Mouse (Mus musculus): ENCODE measurements around the gene Crip1. TPM values are rescaled to one million over a fixed set of nuclear protein-coding genes. Genes with fewer than 3 reads are reported as not detected.

The Crip1 gene
- polyA plus RNA-seq, 1 experiment from 2014 or later = 194 TPM

GRCm38 (mm10) chr12:113155887-113156539, 9.9 kb downstream of the Crip1 start, which contains the start of gene Tedc1:
TSS of gene Tedc1 (plus strand) at chr12:113156421.
- Histone ChIP-seq H3K4me1 (ENCODE audit: control insufficient read depth, insufficient read depth, low read length) (peaks cover 25% of the 10 kb centered on the region; the same call in 1 of the 2 replicates), H3K9ac (ENCODE audit: low read depth, low read length) (peak within 1 kb of the TSS; percentile 68), H3K9me3 (ENCODE audit: control insufficient read depth, low read length) (no peaks in the 10 kb centered on the region), H3K27ac (ENCODE audit: low read depth, low read length) (peak within 1 kb of the TSS; percentile 91), H3K27me3 (ENCODE audit: control insufficient read depth, insufficient read depth, low read length) (no peaks in the 10 kb centered on the region), H3K4me3 (ENCODE audit: low read length) (peak within 1 kb of the TSS; percentile 71), H3K36me3 (ENCODE audit: control insufficient read depth, insufficient read depth, low read length) (peaks cover 2% of the 10 kb centered on the region; the same call in 1 of the 2 replicates), H3K4me2 (replicated peaks; ENCODE audit: low read depth, low read length) (peak within 1 kb of the TSS; percentile 88)
- ATAC-seq (ENCODE audit: low FRiP score, low TSS enrichment) = peak; percentile 95
- 0% methylated on average over 46 of the region's 46 CpGs for WGBS

GRCm38 (mm10) chr12:113156540-113156929, 10.4 kb downstream of the Crip1 start:
- WGBS = under 1% methylated on average over 23 of the region's 23 CpGs
- no peak; the same call in none of the 2 replicates for ATAC-seq (ENCODE audit: low FRiP score, low TSS enrichment)
- Histone ChIP-seq H3K27ac (ENCODE audit: low read depth, low read length) (peak overlapping the region; percentile 73; the same call in 1 of the 2 replicates), H3K36me3 (ENCODE audit: control insufficient read depth, insufficient read depth, low read length) (peaks cover 6% of the 10 kb centered on the region; the same call in 1 of the 2 replicates), H3K4me3 (ENCODE audit: low read length) (peak overlapping the region; percentile 71), H3K9me3 (ENCODE audit: control insufficient read depth, low read length) (no peaks in the 10 kb centered on the region), H3K9ac (ENCODE audit: low read depth, low read length) (peak overlapping the region; percentile 68), H3K4me1 (ENCODE audit: control insufficient read depth, insufficient read depth, low read length) (peaks cover 24% of the 10 kb centered on the region; the same call in 1 of the 2 replicates), H3K27me3 (ENCODE audit: control insufficient read depth, insufficient read depth, low read length) (no peaks in the 10 kb centered on the region), H3K4me2 (replicated peaks; ENCODE audit: low read depth, low read length) (peak overlapping the region; percentile 70)

- Histone ChIP-seq H3K9ac (ENCODE audit: low read depth, low read length) (peak overlapping the region; percentile 68), H3K4me3 (ENCODE audit: low read length) (peak overlapping the region; percentile 71), H3K4me1 (ENCODE audit: control insufficient read depth, insufficient read depth, low read length) (peaks cover 22% of the 10 kb centered on the region; the same call in 1 of the 2 replicates), H3K36me3 (ENCODE audit: control insufficient read depth, insufficient read depth, low read length) (peaks cover 8% of the 10 kb centered on the region; the same call in 1 of the 2 replicates), H3K27me3 (ENCODE audit: control insufficient read depth, insufficient read depth, low read length) (no peaks in the 10 kb centered on the region), H3K4me2 (replicated peaks; ENCODE audit: low read depth, low read length) (peak overlapping the region; percentile 70), H3K9me3 (ENCODE audit: control insufficient read depth, low read length) (no peaks in the 10 kb centered on the region), H3K27ac (ENCODE audit: low read depth, low read length) (peak overlapping the region; percentile 73; the same call in 1 of the 2 replicates)
- WGBS = 22% methylated on average over 8 of the region's 8 CpGs
- ATAC-seq (ENCODE audit: low FRiP score, low TSS enrichment) = no peak
These were observed 10.9 kb downstream of the Crip1 start for GRCm38 (mm10) chr12:113157002-113157401.

GRCm38 (mm10) chr12:113157521-113157920, 11.4 kb downstream of the Crip1 start:
- Histone ChIP-seq H3K4me3 (ENCODE audit: low read length) (peak overlapping the region; percentile 71), H3K36me3 (ENCODE audit: control insufficient read depth, insufficient read depth, low read length) (peaks cover 11% of the 10 kb centered on the region; the same call in 1 of the 2 replicates), H3K9me3 (ENCODE audit: control insufficient read depth, low read length) (no peaks in the 10 kb centered on the region), H3K4me1 (ENCODE audit: control insufficient read depth, insufficient read depth, low read length) (peaks cover 18% of the 10 kb centered on the region; the same call in 1 of the 2 replicates), H3K27ac (ENCODE audit: low read depth, low read length) (no peak overlapping the region), H3K4me2 (replicated peaks; ENCODE audit: low read depth, low read length) (peak overlapping the region; percentile 70), H3K9ac (ENCODE audit: low read depth, low read length) (peak overlapping the region; percentile 68; the same call in 1 of the 2 replicates), H3K27me3 (ENCODE audit: control insufficient read depth, insufficient read depth, low read length) (no peaks in the 10 kb centered on the region)
- 84% methylated on average over 8 of the region's 8 CpGs for WGBS
- ATAC-seq (ENCODE audit: low FRiP score, low TSS enrichment) = no peak

GRCm38 (mm10) chr12:113157971-113158370, 11.9 kb downstream of the Crip1 start:
- Histone ChIP-seq H3K27ac (ENCODE audit: low read depth, low read length) (no peak overlapping the region), H3K36me3 (ENCODE audit: control insufficient read depth, insufficient read depth, low read length) (peaks cover 14% of the 10 kb centered on the region), H3K27me3 (ENCODE audit: control insufficient read depth, insufficient read depth, low read length) (no peaks in the 10 kb centered on the region), H3K9me3 (ENCODE audit: control insufficient read depth, low read length) (no peaks in the 10 kb centered on the region), H3K4me1 (ENCODE audit: control insufficient read depth, insufficient read depth, low read length) (peaks cover 18% of the 10 kb centered on the region; the same call in 1 of the 2 replicates), H3K4me2 (replicated peaks; ENCODE audit: low read depth, low read length) (no peak overlapping the region), H3K9ac (ENCODE audit: low read depth, low read length) (peak overlapping the region; percentile 68; the same call in 1 of the 2 replicates), H3K4me3 (ENCODE audit: low read length) (no peak overlapping the region)
- no peak for ATAC-seq (ENCODE audit: low FRiP score, low TSS enrichment)
- 95% methylated on average over 8 of the region's 8 CpGs for WGBS

GRCm38 (mm10) chr12:113163561-113164006, 17.5 kb downstream of the Crip1 start:
- Histone ChIP-seq H3K4me3 (ENCODE audit: low read length) (no peak overlapping the region), H3K9me3 (ENCODE audit: control insufficient read depth, low read length) (no peaks in the 10 kb centered on the region), H3K4me1 (ENCODE audit: control insufficient read depth, insufficient read depth, low read length) (no peaks in the 10 kb centered on the region), H3K36me3 (ENCODE audit: control insufficient read depth, insufficient read depth, low read length) (peaks cover 28% of the 10 kb centered on the region), H3K4me2 (replicated peaks; ENCODE audit: low read depth, low read length) (no peak overlapping the region), H3K27ac (ENCODE audit: low read depth, low read length) (no peak overlapping the region), H3K9ac (ENCODE audit: low read depth, low read length) (no peak overlapping the region), H3K27me3 (ENCODE audit: control insufficient read depth, insufficient read depth, low read length) (no peaks in the 10 kb centered on the region)
- WGBS = 78% methylated on average over 11 of the region's 11 CpGs
- ATAC-seq (ENCODE audit: low FRiP score, low TSS enrichment) = no peak

GRCm38 (mm10) chr12:113168031-113168536, 22.0 kb downstream of the Crip1 start:
- H3K27me3 ChIP-seq (ENCODE audit: control insufficient read depth, insufficient read depth, low read length) = no peaks in the 10 kb centered on the region
- no peaks in the 10 kb centered on the region for H3K4me1 ChIP-seq (ENCODE audit: control insufficient read depth, insufficient read depth, low read length)
- WGBS = 83% methylated on average over 9 of the region's 9 CpGs
- no peak overlapping the region for H3K27ac ChIP-seq (ENCODE audit: low read depth, low read length)
- H3K4me2 ChIP-seq (replicated peaks; ENCODE audit: low read depth, low read length) = no peak overlapping the region
- no peaks in the 10 kb centered on the region for H3K9me3 ChIP-seq (ENCODE audit: control insufficient read depth, low read length)
- no peak overlapping the region for H3K4me3 ChIP-seq (ENCODE audit: low read length)
- no peak for ATAC-seq (ENCODE audit: low FRiP score, low TSS enrichment)
- H3K36me3 ChIP-seq (ENCODE audit: control insufficient read depth, insufficient read depth, low read length) = peaks cover 12% of the 10 kb centered on the region
- H3K9ac ChIP-seq (ENCODE audit: low read depth, low read length) = no peak overlapping the region

GRCm38 (mm10) chr12:113176960-113177725, 31.0 kb downstream of the Crip1 start:
- no peaks in the 10 kb centered on the region for H3K9me3 ChIP-seq (ENCODE audit: control insufficient read depth, low read length)
- H3K4me1 ChIP-seq (ENCODE audit: control insufficient read depth, insufficient read depth, low read length) = no peaks in the 10 kb centered on the region
- H3K27ac ChIP-seq (ENCODE audit: low read depth, low read length) = no peak overlapping the region
- H3K9ac ChIP-seq (ENCODE audit: low read depth, low read length) = no peak overlapping the region
- no peak overlapping the region for H3K4me2 ChIP-seq (replicated peaks; ENCODE audit: low read depth, low read length)
- WGBS = 90% methylated on average over 18 of the region's 18 CpGs
- H3K36me3 ChIP-seq (ENCODE audit: control insufficient read depth, insufficient read depth, low read length) = no peaks in the 10 kb centered on the region
- no peak for ATAC-seq (ENCODE audit: low FRiP score, low TSS enrichment)
- no peak overlapping the region for H3K4me3 ChIP-seq (ENCODE audit: low read length)
- no peaks in the 10 kb centered on the region for H3K27me3 ChIP-seq (ENCODE audit: control insufficient read depth, insufficient read depth, low read length)

Data from kidney, embryonic 14.5 days (tissue).